Mouse (Mus musculus) adrenal gland, adult 2 months (tissue): ENCODE results near the gene Lama2. TPM values are rescaled to one million over a fixed set of nuclear protein-coding genes. Genes with fewer than 3 reads are reported as not detected.
A peak's percentile ranks its signal among the peaks of the same experiment; 100 is the strongest.

ENCODE experiments used
- DNase-seq: peaks from one replicate; pipeline ENCODE4 v3.0.0; 2021
- polyA plus RNA-seq: library from polyadenylated mRNA; depleted of rRNA; stranded (reverse); fragments of >200 nt; gene quantifications from 2 replicates; pipeline ENCODE4 v1.2.3, GENCODE M21; 2012
- total RNA-seq, 2 experiments: library from RNA; stranded (reverse); gene quantifications; 2 replicates each; pipeline ENCODE4 v1.2.3; 2021

The Lama2 gene
- total and polyA plus RNA-seq, 3 experiments, result 7.9 to 30.7 (median 24.9) TPM

GRCm38 (mm10) chr10:27384636-27385035 lies 234.9 kb downstream of the Lama2 start:
- no peak for DNase-seq

DNA sequence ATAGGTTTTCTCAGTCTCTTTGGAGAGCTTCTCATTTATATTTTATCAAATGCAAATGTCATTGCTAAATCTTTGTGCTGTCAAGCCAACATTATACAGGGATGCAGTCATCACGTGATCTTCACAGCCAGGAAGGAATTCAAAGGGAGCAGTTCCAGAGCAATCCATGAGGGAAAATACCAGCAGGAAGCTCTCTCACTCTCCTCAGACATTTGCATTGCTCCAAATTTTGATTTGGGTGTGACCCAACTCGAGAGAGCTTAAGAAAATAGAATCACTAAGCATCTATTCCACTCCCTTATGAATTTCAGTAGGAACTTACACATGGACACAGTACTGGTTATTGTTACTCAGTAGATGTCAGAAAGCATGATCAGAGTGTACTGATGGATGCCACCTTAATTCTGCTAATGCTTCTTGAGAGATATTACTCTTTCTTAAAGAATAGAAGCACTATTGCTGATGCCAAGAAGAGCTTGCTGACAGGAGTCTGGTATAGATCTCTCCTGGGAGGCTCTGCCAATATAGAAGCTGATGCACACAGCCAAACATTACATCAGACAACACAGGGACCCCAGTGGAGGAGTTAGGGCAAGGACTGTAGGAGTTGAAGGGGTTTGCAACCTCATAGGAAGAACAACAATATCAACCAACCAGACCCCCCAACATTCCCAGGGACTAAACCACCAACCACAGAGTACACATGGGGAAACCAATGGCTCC lies 236.5 kb downstream of the Lama2 start:
- DNase-seq, result no peak

GRCm38 (mm10) chr10:27378286-27378685 lies 241.3 kb downstream of the Lama2 start:
- no peak for DNase-seq

DNA sequence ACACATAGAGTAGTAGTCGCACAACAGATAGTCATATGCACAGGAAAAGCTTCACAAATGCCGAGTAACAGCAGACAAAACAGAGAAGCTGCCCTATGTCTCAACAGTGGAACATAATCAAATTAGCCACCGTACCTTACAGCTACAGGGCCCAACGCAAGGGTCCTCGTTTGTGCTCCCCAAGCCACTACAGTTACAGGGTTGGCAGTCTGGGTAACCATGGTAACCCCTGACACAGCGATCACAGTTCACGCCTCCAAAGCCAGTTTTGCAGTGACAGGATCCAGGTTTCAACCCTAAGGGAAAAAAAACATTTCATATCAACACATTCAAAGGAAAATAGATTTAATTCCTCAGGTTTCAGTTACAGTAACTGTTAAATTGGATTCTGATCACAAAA lies 275.3 kb downstream of the Lama2 start:
- DNase-seq, result no peak

- no peak for DNase-seq
These were observed 297.1 kb downstream of the Lama2 start for GRCm38 (mm10) chr10:27322410-27322990.

- no peak for DNase-seq
These were observed 312.1 kb downstream of the Lama2 start for GRCm38 (mm10) chr10:27307444-27307843.

GRCm38 (mm10) chr10:27305301-27305700 lies 314.3 kb downstream of the Lama2 start:
- DNase-seq, result no peak

DNA sequence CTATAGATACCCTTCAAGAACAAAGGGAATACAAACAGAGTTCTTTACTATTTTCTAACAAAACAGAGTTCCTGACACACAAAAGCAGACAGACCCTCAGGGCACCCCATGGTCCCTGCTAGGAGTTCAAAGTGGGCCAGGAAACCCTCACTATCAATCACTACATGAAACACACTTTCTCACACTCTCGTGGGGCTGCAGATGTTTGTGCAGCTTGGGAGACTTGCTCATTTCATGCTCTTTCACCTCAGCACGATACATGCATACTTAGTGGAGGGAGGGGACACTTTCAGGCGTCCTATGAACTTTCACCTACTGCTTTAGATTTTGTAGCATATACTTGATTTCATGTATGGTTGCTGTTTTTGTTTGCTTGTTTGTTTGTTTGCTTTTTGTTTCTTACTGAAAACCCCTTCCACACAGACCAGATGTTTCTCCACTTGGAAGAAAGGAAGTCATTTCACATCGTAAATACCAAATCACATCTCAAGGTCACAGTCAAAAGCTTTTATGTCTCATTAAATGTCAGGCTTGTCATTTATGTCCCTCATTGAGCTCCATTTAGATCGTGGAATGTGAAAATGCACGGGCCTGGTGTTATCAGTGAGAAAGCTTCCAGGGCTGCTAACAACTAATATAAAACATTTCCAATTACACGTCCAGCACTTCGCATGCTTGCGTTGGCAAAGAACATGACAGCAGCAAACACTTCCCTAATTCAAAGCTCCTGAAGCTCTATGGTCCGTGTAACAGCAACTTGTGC lies 334.3 kb downstream of the Lama2 start:
- DNase-seq, result no peak

GRCm38 (mm10) chr10:27267432-27267831 lies 352.1 kb downstream of the Lama2 start:
- no peak for DNase-seq

GRCm38 (mm10) chr10:27265812-27266211 lies 353.7 kb downstream of the Lama2 start:
- DNase-seq, result no peak

GRCm38 (mm10) chr10:27264713-27265112 lies 354.8 kb downstream of the Lama2 start:
- DNase-seq, result no peak

DNA sequence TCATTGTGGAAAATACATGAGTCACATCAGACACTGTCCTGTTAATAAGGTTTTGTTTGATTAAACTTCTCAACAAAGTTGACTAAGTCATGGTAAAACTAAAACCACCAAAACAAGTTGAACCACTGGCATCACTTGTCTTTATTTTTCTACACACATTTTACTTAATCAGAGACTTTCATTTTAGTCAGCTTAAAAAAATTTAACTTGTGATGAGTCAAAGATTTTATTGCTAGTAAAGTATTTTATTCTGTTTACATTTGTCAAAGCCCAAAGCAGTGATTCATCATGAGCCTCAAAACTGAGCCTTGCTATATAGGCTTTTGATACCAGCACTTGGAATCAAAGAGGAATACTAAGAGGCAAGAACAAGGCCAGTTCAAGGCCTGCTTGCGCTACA lies 369.8 kb downstream of the Lama2 start:
- DNase-seq, result no peak

GRCm38 (mm10) chr10:27234755-27235154 lies 384.8 kb downstream of the Lama2 start:
- DNase-seq, result no peak

DNA sequence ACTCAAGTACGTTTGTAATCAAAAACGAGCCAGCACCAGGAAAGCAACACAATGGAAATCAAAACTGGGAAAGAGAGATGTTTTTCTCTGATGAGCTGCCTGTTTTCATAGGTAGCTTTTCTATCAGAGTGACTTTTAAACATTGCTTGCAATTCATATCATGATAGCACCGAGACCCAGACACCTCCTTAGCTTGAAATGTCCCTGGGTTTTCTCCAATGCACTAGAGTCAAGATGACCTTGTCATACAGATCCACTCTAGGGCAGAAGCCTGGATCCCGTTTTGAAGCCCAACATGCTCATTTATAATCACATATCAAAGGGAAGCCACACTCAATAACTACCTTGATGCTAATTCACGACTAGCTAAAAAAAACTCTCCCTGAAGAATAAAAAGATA lies 386.0 kb downstream of the Lama2 start:
- no peak for DNase-seq

- DNase-seq, result no peak
These were observed 395.7 kb downstream of the Lama2 start for GRCm38 (mm10) chr10:27223815-27224375.

GRCm38 (mm10) chr10:27222639-27223315 lies 396.8 kb downstream of the Lama2 start:
- peak; percentile 7 for DNase-seq

GRCm38 (mm10) chr10:27219698-27220097 lies 399.9 kb downstream of the Lama2 start:
- no peak for DNase-seq

- no peak for DNase-seq
These were observed 412.2 kb downstream of the Lama2 start for GRCm38 (mm10) chr10:27207320-27207719.

DNA sequence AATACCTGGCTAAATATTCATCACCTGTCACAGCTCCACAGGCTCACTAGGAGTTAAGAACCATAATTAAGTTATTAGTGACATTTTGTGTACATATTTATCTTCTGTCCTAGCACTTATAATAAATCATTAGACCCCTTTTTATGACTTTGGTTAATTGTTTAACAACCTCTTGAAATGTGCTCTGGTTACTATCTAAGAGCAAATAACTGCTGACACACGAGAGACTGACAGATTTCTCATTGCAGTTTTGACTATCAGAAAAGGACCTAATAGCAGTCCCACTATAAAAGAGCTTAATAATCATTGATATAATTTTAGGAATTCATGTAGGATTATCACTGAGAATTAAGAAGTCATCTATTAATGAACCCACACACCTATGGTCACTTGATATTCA lies 421.1 kb downstream of the Lama2 start:
- no peak for DNase-seq

DNA sequence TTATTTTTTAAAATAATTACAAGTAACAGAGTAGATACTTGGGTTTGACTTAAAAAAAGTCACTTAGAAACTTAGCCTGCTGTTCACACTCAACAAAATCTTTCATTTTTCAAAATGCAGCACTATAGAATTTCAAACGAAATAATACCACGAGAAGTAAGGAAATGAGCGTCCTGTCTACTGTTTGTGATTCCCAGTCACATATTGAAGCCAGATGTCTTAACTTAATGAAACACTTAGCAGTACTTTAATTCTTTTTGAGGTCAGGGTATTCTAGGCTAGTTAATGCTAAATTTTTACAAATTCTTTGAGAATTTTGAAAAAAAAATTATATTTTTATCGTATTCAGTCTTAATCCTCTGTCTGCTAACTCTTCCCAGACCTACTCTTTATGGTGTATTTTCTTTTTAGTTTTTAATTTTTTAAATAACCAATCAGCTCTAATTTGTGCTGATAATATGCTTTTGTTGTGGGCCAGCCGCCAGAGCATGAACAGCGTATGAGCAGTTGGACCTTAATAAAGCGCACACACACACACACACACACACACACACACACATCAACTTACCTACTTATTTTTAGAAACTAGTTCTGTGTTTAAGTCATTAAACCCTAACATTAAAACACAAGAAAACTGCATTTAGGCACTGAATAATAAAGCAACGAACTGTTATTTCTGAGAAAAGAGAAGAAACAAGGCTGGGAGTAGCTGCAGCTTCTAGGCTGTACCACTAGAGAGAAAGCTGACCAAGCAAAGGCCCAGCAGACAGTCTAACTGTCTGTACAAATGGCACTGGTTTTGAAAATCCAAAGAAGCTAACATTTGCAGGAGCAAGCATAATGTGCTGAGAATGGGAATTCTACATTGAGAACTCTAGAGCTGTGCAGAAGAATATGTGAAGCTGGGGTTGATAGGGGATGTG lies 425.3 kb downstream of the Lama2 start:
- DNase-seq, result no peak
